ENCODE assay signal across 24 mouse cellular contexts in the genomic region with DNA sequence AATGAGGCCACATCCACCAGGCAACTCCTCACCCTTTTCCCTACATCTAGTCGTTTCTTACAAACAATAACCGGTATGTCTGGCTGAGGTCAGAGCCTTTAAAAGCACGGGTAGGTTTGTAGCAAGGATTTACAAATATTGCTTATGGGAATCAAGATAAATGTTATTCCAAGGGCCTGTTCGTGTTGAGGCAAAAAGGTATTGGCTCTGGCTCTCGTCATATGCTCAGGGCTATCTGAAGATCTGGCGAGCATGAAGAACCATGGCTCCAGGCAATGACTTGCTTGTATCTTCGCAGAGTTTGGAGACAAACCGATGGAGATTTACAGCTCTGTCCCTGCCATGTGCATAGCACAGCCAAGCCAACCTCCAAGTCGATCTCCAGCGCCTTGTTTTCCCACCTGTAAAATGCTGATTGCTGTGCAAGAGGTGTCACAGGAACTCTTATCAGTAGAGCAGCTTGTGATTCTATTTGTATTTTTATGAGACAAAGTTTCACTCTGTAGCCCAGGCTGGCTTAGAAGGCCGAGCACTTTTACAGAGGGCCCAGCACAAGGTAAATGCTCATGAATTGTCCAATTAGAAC. TPM values are rescaled to one million over a fixed set of nuclear protein-coding genes. Genes with fewer than 3 reads are reported as not detected.
DNase-seq lines count a peak whose midpoint lies in the region; ATAC-seq and TF ChIP-seq lines count a peak whose summit lies in the region.
"Had no signal": no experiment of that assay in that cellular context is flagged by ENCODE, and none has a peak within 500 bp of the region (broad histone marks: within the 10 kb centered on the region; RNA-seq: fewer than 3 reads in every experiment).

No protein-coding gene starts in this region.

- TF ChIP-seq POLR2A in liver, adult 2 months (IDR thresholded peaks at IDR 0.05; ENCODE audit: extremely low read depth, insufficient read depth, low read length): no peak

- ATAC-seq in liver, embryonic 11.5 days (replicated peaks; ENCODE audit: low FRiP score): no peak; the same call in 1 of the 2 replicates
- ATAC-seq in megakaryocyte, adult 5-6 weeks (ENCODE audit: poor library complexity, severe bottlenecking): no peak
- ATAC-seq in megakaryocyte progenitor cell, adult 5-6 weeks (replicated peaks; ENCODE audit: poor library complexity): peak; percentile 47
- no peak for ATAC-seq in frontal cortex, adult (ENCODE audit: low TSS enrichment)
- ATAC-seq: forebrain, embryonic 14.5 days; forebrain, postnatal 0 days; hindbrain, postnatal 0 days; Patski had no signal

- peaks cover 30% of the 10 kb centered on the region for H3K79me2 ChIP-seq in liver, adult 2 months (ENCODE audit: control insufficient read depth, insufficient read depth, low read length)

- 84% methylated on average over 11 of the region's 11 CpGs for WGBS in liver, adult 2 months
- 70% methylated on average over 11 of the region's 11 CpGs for WGBS in liver, embryonic 11.5 days

- H3K27ac ChIP-seq in liver, adult 2 months (replicated peaks; ENCODE audit: insufficient read depth, low read depth, low read length): 0 out of 2 replicates have a peak overlapping the region, but pooled peaks have one; percentile 14
- H3K27ac ChIP-seq in liver, embryonic 11.5 days (ENCODE audit: low read depth, low read length): no peak overlapping the region
- H3K27ac ChIP-seq: gastrocnemius, adult 2 months; heart, adult 2 months; heart, embryonic 10.5 days; heart, embryonic 13.5 days; hindbrain, embryonic 14.5 days; hindbrain, postnatal 0 days had no signal

- H3K4me2 ChIP-seq in liver, embryonic 11.5 days: no peak overlapping the region
- H3K4me2 ChIP-seq: heart, embryonic 13.5 days; hindbrain, embryonic 14.5 days had no signal

- no peak overlapping the region for H3K9ac ChIP-seq in liver, adult 2 months (ENCODE audit: low read depth, low read length)
- H3K9ac ChIP-seq in liver, embryonic 11.5 days (ENCODE audit: low read depth, low read length): no peak overlapping the region
- H3K9ac ChIP-seq: forebrain, postnatal 0 days; heart, embryonic 13.5 days; hindbrain, embryonic 14.5 days had no signal

- no peaks in the 10 kb centered on the region for H3K9me3 ChIP-seq in liver, embryonic 11.5 days (ENCODE audit: control insufficient read depth, low read length)
- peaks cover 13% of the 10 kb centered on the region for H3K9me3 ChIP-seq in megakaryocyte, embryonic 14.5 days

- H3K4me1 ChIP-seq in liver, adult 2 months (ENCODE audit: control insufficient read depth, insufficient read depth, low read length): peaks cover 35% of the 10 kb centered on the region
- peaks cover 8% of the 10 kb centered on the region for H3K4me1 ChIP-seq in liver, embryonic 11.5 days (replicated peaks; ENCODE audit: control insufficient read depth, insufficient read depth, low read length)
- H3K4me1 ChIP-seq in megakaryocyte, embryonic 14.5 days: peaks cover 8% of the 10 kb centered on the region
- H3K4me1 ChIP-seq: heart, embryonic 10.5 days; heart, embryonic 13.5 days had no signal

- no peaks in the 10 kb centered on the region for H3K27me3 ChIP-seq in liver, adult 2 months (ENCODE audit: control insufficient read depth, insufficient read depth, low read length)
- no peaks in the 10 kb centered on the region for H3K27me3 ChIP-seq in liver, embryonic 11.5 days (replicated peaks; ENCODE audit: control insufficient read depth, insufficient read depth, low read length)
- no peaks in the 10 kb centered on the region for H3K27me3 ChIP-seq in megakaryocyte, embryonic 14.5 days (replicated peaks)
- H3K27me3 ChIP-seq: heart, embryonic 13.5 days; Patski had no signal

- no peak for TF ChIP-seq CTCF in liver, adult 2 months (IDR thresholded peaks at IDR 0.05; ENCODE audit: low read depth, low read length)

- DNase-seq in liver, adult 2 months (ENCODE audit: extremely low read depth, low read depth, low spot score): no peak
- DNase-seq in liver, embryonic 11.5 days (ENCODE audit: low spot score): no peak
- no peak for DNase-seq in spleen, adult 12 weeks (ENCODE audit: low spot score)
- DNase-seq: adrenal gland, postnatal 10 days; adrenal gland, postnatal 36 days; cerebellum, adult 18-20 months; cerebellum, adult 9-10 months; cerebellum, postnatal 14 days; forebrain, postnatal 0 days; gastrocnemius, adult 2 months; gastrocnemius, postnatal 14 days; heart, adult 2 months; heart, postnatal 14 days; heart, postnatal 4 days had no signal

- no peak overlapping the region for H3K4me3 ChIP-seq in liver, adult 2 months (ENCODE audit: insufficient read depth, low read depth, low read length)
- H3K4me3 ChIP-seq in liver, embryonic 11.5 days (ENCODE audit: low read depth, low read length): no peak overlapping the region
- peak overlapping the region; percentile 55 for H3K4me3 ChIP-seq in megakaryocyte, embryonic 14.5 days (replicated peaks)
- H3K4me3 ChIP-seq: gastrocnemius, adult 2 months; heart, adult 2 months; heart, embryonic 10.5 days; heart, embryonic 13.5 days had no signal

- H3K36me3 ChIP-seq in liver, adult 2 months (ENCODE audit: control insufficient read depth, insufficient read depth, low read length): peaks cover 66% of the 10 kb centered on the region
- peaks cover 10% of the 10 kb centered on the region; the same call in 1 of the 2 replicates for H3K36me3 ChIP-seq in liver, embryonic 11.5 days (ENCODE audit: control insufficient read depth, insufficient read depth, low read length)
- peaks cover 3% of the 10 kb centered on the region for H3K36me3 ChIP-seq in megakaryocyte, embryonic 14.5 days (replicated peaks; ENCODE audit: low read length)

RNA-seq across cellular contexts. Expression of gene Abca1, which starts 29.9 kb away (rescaled TPM):
- total RNA-seq in liver, adult 2 months (2014; rRNA removed): 65.4 and 89.1 TPM in 2 replicates
- polyA plus RNA-seq in liver, adult 2 months (2012; rRNA removed): 17.1 and 21.0 TPM in 2 replicates
- polyA plus RNA-seq in liver, embryonic 11.5 days (2014; fragmentation: Nextera tagmentation; extraction: Ambion mirVana): 16.3 and 17.5 TPM in 2 replicates
- polyA plus RNA-seq in megakaryocyte, embryonic 14.5 days (2012; ENCODE audit: insufficient read depth, low replicate concordance): 0.77 TPM in 1 of 2 replicates, not detected in the other
- total RNA-seq in megakaryocyte, adult 5-6 weeks (2015): 1.2 and 1.8 TPM in 2 replicates
- total RNA-seq in megakaryocyte, adult 5-6 weeks (2017): 2.5 and 3.4 TPM in 2 replicates
- 1.2 and 1.8 TPM in 2 replicates for total RNA-seq in megakaryocyte progenitor cell, adult 5-6 weeks (2015)
- 1.8 and 1.9 TPM in 2 replicates for total RNA-seq in megakaryocyte progenitor cell, adult 5-6 weeks (2017)

Comparison
In these comparisons a context has a peak if more than half of its experiments do, and no peak if none do; other contexts are left out.
1. RNA of gene Abca1, which starts 29.9 kb away (total RNA-seq): 65.4 to 89.1 TPM in liver, adult 2 months; 1.2 to 3.4 TPM in megakaryocyte, adult 5-6 weeks and 1.2 to 1.9 TPM in megakaryocyte progenitor cell, adult 5-6 weeks; every median in the first group is over 10 times any median in the second.